Mouse (Mus musculus) kidney, embryonic 15.5 days (tissue): ENCODE measurements at regions not wholly inside any gene's neighbourhood (a gene's known extent, or its start where the extent isn't known, plus 50 kb on each side); places are given as distances from the start of the nearest gene placed in this dataset.

Source experiments
- ATAC-seq: fragments of 200-750 bp; cut with Nextera tagmentation; replicated peaks from 2 replicates; pipeline ENCODE4 v1.8.0; 2017; ENCODE audit warnings: moderate TSS enrichment; ENCODE audit not compliant: low FRiP score
- H3K27ac ChIP-seq: fragments of 300-500 bp; sonication (generic); 2 replicates; pipeline ENCODE4 v1.5.1; 2015; ENCODE audit warnings: mild to moderate bottlenecking, inconsistent platforms
- H3K27me3 ChIP-seq: fragments of 300-500 bp; sonication (generic); 2 replicates; pipeline ENCODE4 v1.6.1; 2015; ENCODE audit warnings: inconsistent platforms
- H3K36me3 ChIP-seq: fragments of 300-500 bp; sonication (generic); 2 replicates; pipeline ENCODE4 v1.6.1; 2015; ENCODE audit warnings: inconsistent platforms
- H3K4me1 ChIP-seq: fragments of 300-500 bp; sonication (generic); 2 replicates; pipeline ENCODE4 v1.6.1; 2015; ENCODE audit warnings: inconsistent platforms
- H3K4me2 ChIP-seq: fragments of 300-500 bp; sonication (generic); 2 replicates; pipeline ENCODE4 v1.6.1; 2015; ENCODE audit warnings: moderate library complexity, mild to moderate bottlenecking, inconsistent platforms
- H3K4me3 ChIP-seq: fragments of 300-500 bp; sonication (generic); replicated peaks from 2 replicates; pipeline ENCODE4 v1.5.1; 2015; ENCODE audit warnings: mild to moderate bottlenecking, inconsistent platforms
- H3K9ac ChIP-seq: fragments of 300-500 bp; sonication (generic); 2 replicates; pipeline ENCODE4 v1.6.1; 2015; ENCODE audit warnings: mild to moderate bottlenecking, inconsistent platforms
- H3K9me3 ChIP-seq: fragments of 300-500 bp; sonication (generic); replicated peaks from 2 replicates; pipeline ENCODE4 v1.6.1; 2016; ENCODE audit warnings: inconsistent platforms
- whole genome bisulfite sequencing: fragments of 180-500 bp; shearing (Covaris S2); methylation state at CpG from one replicate; pipeline ENCODE4 v1.1.7; 2015; ENCODE audit warnings: mixed read lengths; 5-methylcytosine and 5-hydroxymethylcytosine counted together

DNA sequence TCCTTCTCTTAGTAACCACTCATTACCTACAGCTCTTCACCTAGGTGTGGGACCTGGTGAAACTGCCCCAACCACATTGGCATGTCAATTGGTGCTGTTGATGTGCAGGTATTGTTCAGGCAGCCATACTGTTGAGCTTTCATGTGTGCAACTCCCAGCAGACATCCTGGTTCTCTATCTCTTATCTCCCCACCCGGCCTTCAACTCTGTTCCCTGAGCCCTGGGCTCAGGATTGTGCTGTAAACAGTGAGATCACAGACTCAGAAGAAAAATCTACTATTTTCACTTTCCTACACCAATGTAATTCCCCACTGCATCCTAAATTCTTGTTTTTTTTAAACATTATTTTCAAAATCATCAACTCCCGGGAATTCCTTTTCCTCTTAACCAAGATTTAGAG is 122.1 kb downstream of the Cartpt start:
- no peak overlapping the region for H3K9ac ChIP-seq
- H3K36me3 ChIP-seq: no peaks in the 10 kb centered on the region
- ATAC-seq: no peak
- no peaks in the 10 kb centered on the region for H3K9me3 ChIP-seq
- peaks cover 9% of the 10 kb centered on the region; the same call in 1 of the 2 replicates for H3K4me1 ChIP-seq
- WGBS: 80% methylated on average over 2 of the region's 2 CpGs
- H3K4me3 ChIP-seq: no peak overlapping the region
- H3K27ac ChIP-seq: no peak overlapping the region
- H3K27me3 ChIP-seq: no peaks in the 10 kb centered on the region
- H3K4me2 ChIP-seq: no peak overlapping the region

DNA sequence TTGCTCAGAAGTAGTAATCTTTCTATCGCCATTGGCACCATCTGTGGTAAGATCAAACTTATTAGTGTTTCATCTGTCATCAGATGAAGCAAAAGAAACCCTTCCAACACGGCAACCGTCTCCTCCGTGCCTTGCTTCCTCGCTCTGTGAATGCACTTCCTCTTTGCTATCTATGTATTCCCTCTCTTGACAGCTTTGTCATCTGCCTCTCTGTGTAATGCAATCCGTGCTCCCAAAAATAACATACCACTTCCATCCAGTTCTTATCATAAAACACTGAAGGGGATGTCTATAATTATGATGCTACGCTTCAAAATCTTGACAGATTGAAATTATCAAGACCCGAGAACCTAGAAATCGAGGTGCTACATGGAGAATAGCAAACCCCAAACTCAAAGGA is 123.2 kb downstream of the Cartpt start:
- WGBS: 79% methylated on average over 9 of the region's 9 CpGs
- Histone ChIP-seq H3K27ac (no peak overlapping the region), H3K9me3 (no peaks in the 10 kb centered on the region), H3K27me3 (no peaks in the 10 kb centered on the region), H3K9ac (no peak overlapping the region), H3K4me1 (peaks cover 9% of the 10 kb centered on the region; the same call in 1 of the 2 replicates), H3K36me3 (no peaks in the 10 kb centered on the region), H3K4me2 (no peak overlapping the region), H3K4me3 (no peak overlapping the region)
- no peak for ATAC-seq

DNA sequence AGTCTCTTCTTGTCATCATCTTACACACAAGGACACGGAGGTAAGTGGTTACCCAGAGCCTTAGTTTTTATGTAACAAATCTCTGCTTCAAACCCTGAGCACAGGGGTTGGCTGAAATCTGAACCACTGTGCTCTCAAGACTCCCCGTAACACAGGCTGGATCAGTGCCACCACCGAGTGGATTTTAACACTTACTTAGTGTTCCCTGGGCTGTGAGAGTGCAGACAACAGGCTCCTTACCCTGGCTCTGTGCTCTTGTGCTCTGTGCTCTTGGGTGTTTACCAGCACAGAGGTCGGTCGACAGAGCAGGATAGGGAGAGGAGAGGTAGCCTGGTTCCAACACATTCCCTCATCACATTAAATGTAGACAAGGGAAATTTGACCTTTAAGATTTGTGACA is 134.9 kb downstream of the Cartpt start:
- H3K4me2 ChIP-seq: no peak overlapping the region
- ATAC-seq: no peak
- H3K9ac ChIP-seq: no peak overlapping the region
- no peaks in the 10 kb centered on the region for H3K36me3 ChIP-seq
- WGBS: 20% methylated on average over 5 of the region's 5 CpGs
- H3K27me3 ChIP-seq: no peaks in the 10 kb centered on the region
- H3K4me3 ChIP-seq: no peak overlapping the region
- H3K4me1 ChIP-seq: peaks cover 14% of the 10 kb centered on the region
- no peaks in the 10 kb centered on the region for H3K9me3 ChIP-seq
- no peak overlapping the region for H3K27ac ChIP-seq

DNA sequence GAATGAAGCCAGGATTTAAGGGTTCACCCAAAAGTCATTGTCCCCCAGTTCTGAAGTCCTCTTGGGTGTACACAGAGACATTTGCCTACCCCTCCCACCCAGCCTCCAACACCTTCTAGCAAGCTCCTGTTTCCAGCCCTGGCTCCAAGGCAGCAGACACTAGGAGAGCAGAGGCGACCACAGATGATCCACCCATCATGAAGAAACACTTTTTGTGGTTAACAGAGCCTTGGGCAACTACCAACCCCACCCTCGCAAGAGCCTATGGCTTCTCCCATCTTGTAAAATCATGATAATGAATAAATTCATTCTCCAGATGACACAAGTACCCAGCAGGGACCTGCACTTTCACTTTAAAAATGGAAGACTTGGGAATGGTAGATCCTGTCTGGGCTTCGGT is 136.1 kb downstream of the Cartpt start:
- 86% methylated on average over 3 of the region's 3 CpGs for WGBS
- no peak overlapping the region for H3K4me2 ChIP-seq

DNA sequence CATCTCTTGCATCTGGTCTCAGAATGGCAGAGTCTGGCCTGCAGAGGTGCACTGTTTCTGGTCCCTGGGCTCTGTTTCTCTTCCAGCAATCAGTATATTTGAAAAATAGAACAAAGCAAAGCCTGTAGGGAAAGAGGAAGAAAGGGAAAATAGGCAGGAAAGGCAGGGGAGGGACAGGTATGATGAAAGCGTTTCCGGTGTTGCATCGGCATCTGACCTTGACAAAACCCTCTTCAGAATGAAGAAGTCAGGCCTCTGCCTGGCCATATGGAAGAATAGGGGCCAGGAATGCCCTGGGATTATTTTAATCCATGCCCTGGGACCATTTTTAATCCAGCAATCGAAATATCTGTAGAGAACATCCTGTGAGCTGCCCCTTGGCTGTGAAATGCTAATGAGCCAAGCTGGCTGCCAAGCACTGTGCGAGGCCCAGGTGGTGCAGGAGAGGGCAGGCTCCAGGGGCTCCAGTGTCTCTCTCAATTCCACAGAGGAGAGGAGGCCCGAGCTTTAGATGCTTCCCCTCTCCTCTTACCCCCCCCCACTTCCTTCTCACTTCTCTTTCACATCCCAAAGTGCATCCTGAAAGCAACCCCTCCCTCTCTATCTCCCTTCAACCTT is 136.7 kb downstream of the Cartpt start:
- 0 out of 2 replicates have a peak, but pooled peaks have one; percentile 43 for ATAC-seq
- H3K27ac ChIP-seq: no peak overlapping the region
- 57% methylated on average over 6 of the region's 6 CpGs for WGBS

More for the DNA sequence above, 136.1 kb downstream of the Cartpt start:
- H3K27me3 ChIP-seq: no peaks in the 10 kb centered on the region
- ATAC-seq: no peak
- no peak overlapping the region for H3K9ac ChIP-seq
- H3K4me3 ChIP-seq: no peak overlapping the region
- no peaks in the 10 kb centered on the region for H3K36me3 ChIP-seq
- peaks cover 16% of the 10 kb centered on the region for H3K4me1 ChIP-seq
- no peak overlapping the region for H3K27ac ChIP-seq
- no peaks in the 10 kb centered on the region for H3K9me3 ChIP-seq

DNA sequence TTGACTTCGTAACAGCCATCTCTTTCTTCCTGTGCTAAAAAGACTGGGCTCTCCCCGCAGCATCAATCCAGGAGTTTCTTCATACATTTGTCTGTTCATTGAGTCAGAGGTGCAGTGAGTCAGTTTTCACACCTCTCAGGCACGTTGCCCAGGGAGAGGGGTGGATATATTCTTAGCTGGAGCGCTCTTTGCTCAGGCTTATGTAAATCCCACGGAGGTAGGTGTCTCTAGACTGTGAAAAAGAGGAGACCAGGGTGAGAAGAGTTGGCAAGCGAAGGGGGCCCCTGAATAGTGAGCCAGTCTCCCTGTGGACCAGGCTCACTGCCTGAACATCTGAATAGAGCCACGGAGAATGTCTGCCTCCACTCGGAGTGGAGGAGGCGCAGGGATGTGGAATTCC is 139.0 kb downstream of the Cartpt start:
- Histone ChIP-seq H3K27me3 (no peaks in the 10 kb centered on the region), H3K9me3 (no peaks in the 10 kb centered on the region), H3K4me3 (no peak overlapping the region), H3K4me2 (no peak overlapping the region), H3K36me3 (no peaks in the 10 kb centered on the region), H3K27ac (peak overlapping the region; percentile 41; the same call in 1 of the 2 replicates), H3K9ac (no peak overlapping the region), H3K4me1 (peaks cover 20% of the 10 kb centered on the region)
- no peak for ATAC-seq
- WGBS: 58% methylated on average over 9 of the region's 9 CpGs

More for the DNA sequence above, 136.7 kb downstream of the Cartpt start:
- Histone ChIP-seq H3K4me1 (peaks cover 19% of the 10 kb centered on the region), H3K9ac (no peak overlapping the region), H3K4me2 (no peak overlapping the region), H3K4me3 (no peak overlapping the region), H3K9me3 (no peaks in the 10 kb centered on the region), H3K27me3 (no peaks in the 10 kb centered on the region), H3K36me3 (no peaks in the 10 kb centered on the region)

DNA sequence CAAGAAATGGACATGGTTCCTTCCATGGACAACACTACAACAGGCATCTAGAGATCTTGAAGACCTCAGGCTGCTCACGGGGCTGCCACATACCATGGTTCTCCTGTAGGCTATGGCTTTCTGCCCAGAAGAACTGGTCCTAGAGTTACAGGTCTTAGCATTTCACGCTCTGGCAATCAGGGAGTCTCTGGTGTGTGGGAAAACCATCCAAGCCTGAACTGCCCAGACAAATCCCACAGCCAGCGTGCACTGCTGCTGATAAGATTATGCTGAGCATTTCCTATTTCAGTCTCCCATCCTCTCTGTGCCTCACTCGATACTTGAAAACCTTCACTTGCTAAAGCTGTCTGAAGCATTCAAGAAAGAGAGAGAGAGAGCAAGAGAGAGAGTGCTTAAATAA is 139.5 kb downstream of the Cartpt start:
- Histone ChIP-seq H3K27me3 (no peaks in the 10 kb centered on the region), H3K36me3 (no peaks in the 10 kb centered on the region), H3K4me1 (peaks cover 20% of the 10 kb centered on the region), H3K4me3 (no peak overlapping the region), H3K4me2 (no peak overlapping the region), H3K9ac (no peak overlapping the region), H3K9me3 (no peaks in the 10 kb centered on the region), H3K27ac (peak overlapping the region; percentile 41; the same call in 1 of the 2 replicates)
- peak; percentile 89 for ATAC-seq
- 32% methylated on average over 4 of the region's 4 CpGs for WGBS

DNA sequence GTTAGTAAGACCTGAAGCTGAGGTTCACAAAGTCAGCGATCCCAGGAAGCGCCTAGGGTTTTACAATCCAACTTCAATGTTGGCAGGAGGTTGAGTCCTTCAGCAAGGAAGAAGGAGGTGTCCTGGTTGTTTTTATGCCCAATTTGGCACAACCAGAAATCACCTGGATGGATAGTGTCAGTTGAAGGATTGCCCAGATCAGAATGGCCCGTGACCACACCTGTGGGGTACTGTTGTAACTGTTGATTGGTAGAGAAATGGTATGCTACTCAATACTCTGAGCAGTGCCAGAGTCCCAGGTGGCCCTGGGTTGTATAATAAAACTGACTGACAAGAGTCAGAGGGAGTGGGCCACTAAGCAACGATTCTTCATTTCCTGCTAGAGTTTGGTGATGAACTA is 140.2 kb downstream of the Cartpt start:
- no peak for ATAC-seq
- no peak overlapping the region for H3K4me2 ChIP-seq
- no peak overlapping the region for H3K9ac ChIP-seq
- H3K9me3 ChIP-seq: no peaks in the 10 kb centered on the region
- H3K27ac ChIP-seq: no peak overlapping the region
- H3K4me1 ChIP-seq: peaks cover 20% of the 10 kb centered on the region
- H3K4me3 ChIP-seq: no peak overlapping the region
- WGBS: 51% methylated on average over 4 of the region's 4 CpGs
- no peaks in the 10 kb centered on the region for H3K36me3 ChIP-seq
- no peaks in the 10 kb centered on the region for H3K27me3 ChIP-seq

DNA sequence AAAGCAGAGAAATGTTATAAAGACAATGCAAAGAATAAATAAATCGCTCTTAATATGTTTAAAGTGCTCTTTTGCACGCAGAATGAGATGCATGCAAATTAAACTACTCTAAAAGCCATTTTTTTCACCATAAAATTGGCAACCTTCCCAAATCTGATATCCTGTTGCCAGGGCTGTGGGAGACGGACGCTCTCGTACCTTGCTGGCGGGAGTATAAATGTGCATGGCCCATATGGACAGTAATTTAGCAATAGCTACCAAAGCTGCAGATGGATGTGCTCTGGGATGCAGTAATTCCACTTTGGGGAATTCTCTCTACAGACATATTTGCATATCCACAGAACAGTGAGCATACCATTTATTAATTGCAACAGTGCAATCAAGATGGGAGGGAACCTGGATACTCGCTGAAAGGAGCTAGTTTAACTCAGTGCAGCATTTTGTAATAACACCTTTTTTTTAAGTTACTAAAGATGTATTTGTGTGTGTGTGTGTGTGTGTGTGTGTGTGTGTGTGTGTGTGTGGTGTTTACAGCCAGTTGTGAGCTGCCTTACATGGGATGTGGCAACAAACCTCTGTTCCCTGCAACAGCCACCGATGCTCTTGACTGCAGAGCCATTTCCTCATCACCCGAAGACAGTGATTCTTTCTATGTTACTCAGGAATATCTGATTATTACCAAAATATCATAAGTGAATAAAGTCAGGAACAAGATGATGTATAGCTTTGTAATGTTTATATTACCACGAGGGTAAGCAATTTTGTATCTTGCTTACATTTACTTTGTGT is 141.4 kb downstream of the Cartpt start:
- H3K27ac ChIP-seq: no peak overlapping the region
- no peak for ATAC-seq
- H3K9me3 ChIP-seq: no peaks in the 10 kb centered on the region
- H3K4me3 ChIP-seq: no peak overlapping the region
- H3K27me3 ChIP-seq: no peaks in the 10 kb centered on the region
- H3K9ac ChIP-seq: no peak overlapping the region
- H3K36me3 ChIP-seq: no peaks in the 10 kb centered on the region
- H3K4me1 ChIP-seq: peaks cover 20% of the 10 kb centered on the region
- no peak overlapping the region for H3K4me2 ChIP-seq
- 63% methylated on average over 10 of the region's 10 CpGs for WGBS

DNA sequence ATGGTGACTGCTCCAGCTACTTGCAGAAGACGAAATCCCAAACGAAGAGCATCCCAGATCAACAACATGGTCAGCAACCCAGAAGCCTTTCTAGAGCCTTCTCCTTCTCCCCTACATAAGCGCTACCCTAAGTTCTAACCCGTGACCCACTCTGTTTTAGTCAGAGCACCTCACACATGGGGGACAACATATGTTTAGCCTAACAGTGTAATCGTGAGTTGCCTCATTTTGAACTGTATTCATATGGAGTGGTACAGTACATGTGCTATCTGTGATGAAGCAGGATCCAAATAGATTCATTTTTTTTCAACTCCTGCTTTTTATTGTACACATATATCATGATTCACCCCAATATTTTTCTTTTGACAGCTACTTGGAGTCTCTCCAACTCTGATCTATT is 146.2 kb downstream of the Cartpt start:
- 81% methylated on average over 5 of the region's 5 CpGs for WGBS

DNA sequence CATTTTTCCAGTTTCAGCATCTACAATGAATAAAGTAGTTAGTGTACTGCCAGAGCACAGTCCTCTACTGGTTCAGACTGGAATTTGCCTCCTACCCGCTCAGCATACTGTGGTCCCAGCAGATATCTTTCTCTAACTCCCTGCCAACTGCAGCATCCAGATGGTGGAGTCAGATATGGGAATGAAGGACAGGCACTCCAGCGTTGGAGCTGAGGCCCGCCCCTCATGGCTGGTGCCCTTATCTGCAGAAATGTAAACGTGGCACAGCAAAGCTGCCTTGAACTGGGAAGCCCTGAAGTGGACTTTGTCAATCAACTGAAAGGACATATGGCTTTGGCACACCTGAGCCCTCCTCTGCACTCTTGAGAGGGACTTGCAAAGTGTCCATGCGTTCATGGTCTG is 146.6 kb downstream of the Cartpt start:
- 0 out of 2 replicates have a peak, but pooled peaks cover 4% of the 10 kb centered on the region for H3K27me3 ChIP-seq
- peak; percentile 88 for ATAC-seq
- no peak overlapping the region for H3K4me2 ChIP-seq
- H3K4me1 ChIP-seq: 0 out of 2 replicates have a peak, but pooled peaks cover 1% of the 10 kb centered on the region
- H3K9ac ChIP-seq: no peak overlapping the region
- H3K36me3 ChIP-seq: no peaks in the 10 kb centered on the region
- H3K27ac ChIP-seq: no peak overlapping the region
- no peak overlapping the region for H3K4me3 ChIP-seq
- no peaks in the 10 kb centered on the region for H3K9me3 ChIP-seq
- 69% methylated on average over 5 of the region's 5 CpGs for WGBS

More for the DNA sequence above, 146.2 kb downstream of the Cartpt start:
- Histone ChIP-seq H3K4me2 (no peak overlapping the region), H3K9me3 (no peaks in the 10 kb centered on the region), H3K27me3 (0 out of 2 replicates have a peak, but pooled peaks cover 4% of the 10 kb centered on the region), H3K4me1 (0 out of 2 replicates have a peak, but pooled peaks cover 4% of the 10 kb centered on the region), H3K9ac (no peak overlapping the region), H3K27ac (no peak overlapping the region), H3K36me3 (no peaks in the 10 kb centered on the region), H3K4me3 (no peak overlapping the region)
- ATAC-seq: no peak

DNA sequence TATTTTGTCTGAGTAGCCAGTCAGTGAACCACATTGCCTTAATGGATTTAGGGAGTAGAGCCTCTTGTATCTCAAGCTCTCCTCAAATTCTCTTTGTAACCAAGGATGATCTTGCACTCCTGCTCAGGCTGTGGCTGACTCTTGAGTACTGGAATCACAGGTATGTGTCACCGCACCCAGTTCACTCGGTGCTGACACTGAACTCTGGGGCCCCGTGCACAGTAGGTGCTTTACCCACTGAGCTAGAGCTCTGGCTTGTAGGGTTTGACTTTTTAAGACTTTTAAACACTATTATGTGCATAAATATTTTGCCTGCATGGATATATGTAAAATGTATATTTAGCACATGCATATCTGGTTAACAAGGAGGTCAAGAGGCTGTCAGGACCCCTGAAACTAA is 147.4 kb downstream of the Cartpt start:
- WGBS: 83% methylated on average over 3 of the region's 3 CpGs
- Histone ChIP-seq H3K9me3 (no peaks in the 10 kb centered on the region), H3K4me1 (no peaks in the 10 kb centered on the region), H3K4me3 (no peak overlapping the region), H3K4me2 (no peak overlapping the region), H3K27me3 (0 out of 2 replicates have a peak, but pooled peaks cover 4% of the 10 kb centered on the region), H3K9ac (no peak overlapping the region), H3K36me3 (no peaks in the 10 kb centered on the region), H3K27ac (no peak overlapping the region)
- ATAC-seq: no peak
